Mouse (Mus musculus) ovary, postnatal 36 days (tissue): ENCODE results near the gene Nrros.

Experiments used
- DNase-seq: peaks from one replicate; pipeline ENCODE4 v3.0.0; 2022; ENCODE audit warnings: low spot score, mixed read lengths

The Nrros gene

GRCm38 (mm10) chr16:32163392-32163791 is 2.0 kb downstream of the Nrros start:
- DNase-seq = no peak

DNA sequence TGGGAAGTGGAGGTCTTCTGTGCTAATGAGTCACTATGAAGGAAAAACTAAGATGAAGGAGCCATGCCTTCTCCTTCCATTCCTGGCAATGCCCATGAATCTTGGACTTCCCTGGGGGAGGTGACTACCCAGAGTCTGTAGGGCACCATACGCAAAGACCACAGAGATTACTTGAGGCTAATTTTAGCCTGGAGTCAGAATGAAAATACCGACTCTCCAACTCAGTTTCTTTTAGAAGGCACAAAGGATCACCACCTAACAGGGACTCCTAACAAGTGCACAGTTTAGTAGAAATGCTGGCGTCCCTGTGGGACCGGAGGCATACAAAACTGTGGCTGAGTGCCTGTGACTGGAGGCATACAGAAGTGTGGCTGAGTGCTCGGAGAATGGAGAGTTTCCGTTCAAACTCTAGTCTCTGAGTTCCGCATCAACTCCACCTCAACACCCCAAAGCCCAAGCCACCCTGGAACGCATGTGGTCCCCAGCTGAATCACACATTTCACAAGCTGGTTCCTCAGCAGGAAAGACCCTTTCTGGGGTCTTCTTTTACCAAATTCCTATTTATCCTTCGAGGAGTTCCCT is 4.6 kb downstream of the Nrros start:
- DNase-seq = no peak

DNA sequence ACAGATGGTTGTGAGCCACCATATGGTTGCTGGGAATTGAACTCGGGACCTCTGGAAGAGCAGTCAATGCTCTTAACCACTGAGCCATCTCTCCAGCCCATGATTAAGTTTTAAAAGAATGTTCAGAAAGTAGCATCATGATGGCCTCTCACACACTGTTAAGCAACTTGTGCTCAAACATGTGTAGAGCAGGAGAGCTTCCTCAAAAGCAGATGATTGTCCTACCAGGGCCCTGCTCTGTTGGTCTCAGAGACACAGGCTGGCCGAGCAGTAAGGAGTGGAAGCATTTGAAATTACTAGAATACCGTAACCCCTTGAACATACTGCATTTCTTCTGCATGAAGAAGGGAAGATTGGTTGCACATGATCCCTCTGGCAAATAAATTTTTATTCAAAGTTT is 6.4 kb downstream of the Nrros start:
- DNase-seq = no peak

- no peak for DNase-seq
These were observed 8.0 kb downstream of the Nrros start for GRCm38 (mm10) chr16:32157369-32157768.

GRCm38 (mm10) chr16:32156719-32157118 is 8.7 kb downstream of the Nrros start:
- DNase-seq = no peak

DNA sequence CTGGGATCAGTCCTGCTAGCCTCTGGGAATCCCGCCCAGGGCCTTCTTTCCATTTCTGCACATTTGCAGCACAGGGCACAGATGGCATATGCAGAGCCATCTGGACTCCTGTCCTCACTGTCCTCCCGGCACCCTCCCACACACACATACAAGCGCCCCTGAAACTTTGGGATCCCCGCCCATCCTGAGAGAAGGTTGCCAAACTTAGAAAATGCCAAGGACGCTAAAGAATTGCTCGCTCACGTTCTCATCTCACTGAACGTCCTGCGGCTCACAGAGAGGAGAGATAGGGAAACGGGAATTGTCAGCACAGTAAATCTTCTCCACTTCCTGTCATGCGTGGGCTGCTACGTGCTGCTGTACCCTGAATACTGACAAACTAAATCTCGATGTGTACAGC is 11.0 kb downstream of the Nrros start:
- DNase-seq = peak; percentile 48

- DNase-seq = no peak
These were observed 11.4 kb downstream of the Nrros start for GRCm38 (mm10) chr16:32153976-32154375.

GRCm38 (mm10) chr16:32147589-32148207 is 17.7 kb downstream of the Nrros start:
- no peak for DNase-seq

DNA sequence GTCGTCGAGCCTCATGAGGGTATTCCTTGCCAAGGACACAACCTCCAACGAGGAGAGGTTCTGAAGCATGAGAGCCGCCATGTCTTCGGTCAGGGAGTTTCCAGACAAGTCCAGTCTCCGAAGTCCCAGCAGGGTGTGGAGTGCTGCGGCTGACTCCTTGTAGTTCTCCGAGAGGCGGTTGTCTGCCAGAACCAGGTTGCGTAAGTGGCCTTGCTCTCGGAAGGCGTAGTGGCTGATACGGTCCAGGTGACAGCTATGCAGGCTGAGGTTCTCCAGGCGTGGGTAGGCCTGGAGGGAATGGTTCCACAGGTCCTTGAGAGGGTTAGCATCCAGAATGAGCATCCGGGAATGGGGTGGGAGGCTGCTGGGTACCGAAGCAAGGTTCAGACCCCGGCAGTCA is 20.8 kb downstream of the Nrros start:
- no peak for DNase-seq

GRCm38 (mm10) chr16:32143766-32144165 is 21.6 kb downstream of the Nrros start:
- no peak for DNase-seq

GRCm38 (mm10) chr16:32138954-32139353 is 26.4 kb downstream of the Nrros start:
- no peak for DNase-seq

DNA sequence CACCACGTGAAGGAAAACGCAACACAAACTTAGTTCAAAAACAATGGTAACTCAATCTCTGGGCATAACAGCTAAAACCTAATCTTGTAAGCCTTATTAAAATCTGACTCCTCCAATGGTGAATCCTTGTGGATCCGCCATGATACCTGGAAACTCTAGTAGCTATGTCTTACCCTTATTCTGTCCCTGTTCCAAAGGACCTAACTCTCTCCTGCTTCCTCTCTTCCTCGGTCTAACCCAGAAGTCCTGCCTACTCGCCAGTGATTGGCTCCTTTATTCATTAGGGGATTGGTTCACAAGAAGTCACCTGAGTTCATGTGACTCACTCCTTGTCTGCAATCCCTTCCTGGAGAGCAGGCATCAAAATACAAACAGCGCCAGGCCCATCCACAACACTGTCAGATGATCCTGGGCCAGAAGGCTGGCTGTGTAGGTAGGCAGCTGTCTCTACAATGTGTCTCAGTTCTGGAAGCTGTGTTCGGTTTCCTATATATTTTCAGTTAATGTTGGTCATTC is 29.5 kb downstream of the Nrros start:
- DNase-seq = no peak

DNA sequence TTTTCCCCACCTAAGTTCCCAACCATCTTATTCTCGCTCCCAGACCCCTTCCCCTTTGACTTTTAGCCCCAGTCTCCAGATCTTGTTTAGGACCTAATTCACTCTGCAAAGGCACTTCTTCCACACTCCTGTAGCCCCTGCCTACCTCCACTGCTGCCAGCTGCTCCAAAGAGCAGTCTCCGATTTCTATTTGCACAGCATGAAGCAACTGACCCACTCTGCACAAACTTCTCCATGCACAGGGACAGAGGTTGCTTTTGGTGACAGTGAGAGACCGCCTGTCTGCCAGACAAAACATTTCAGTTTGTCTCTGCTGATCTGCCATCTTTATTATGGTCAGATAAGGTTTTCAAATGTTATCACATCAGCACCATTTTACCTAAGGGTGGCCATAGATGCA is 32.2 kb downstream of the Nrros start:
- no peak for DNase-seq

GRCm38 (mm10) chr16:32130190-32130826 is 35.1 kb downstream of the Nrros start:
- no peak for DNase-seq

DNA sequence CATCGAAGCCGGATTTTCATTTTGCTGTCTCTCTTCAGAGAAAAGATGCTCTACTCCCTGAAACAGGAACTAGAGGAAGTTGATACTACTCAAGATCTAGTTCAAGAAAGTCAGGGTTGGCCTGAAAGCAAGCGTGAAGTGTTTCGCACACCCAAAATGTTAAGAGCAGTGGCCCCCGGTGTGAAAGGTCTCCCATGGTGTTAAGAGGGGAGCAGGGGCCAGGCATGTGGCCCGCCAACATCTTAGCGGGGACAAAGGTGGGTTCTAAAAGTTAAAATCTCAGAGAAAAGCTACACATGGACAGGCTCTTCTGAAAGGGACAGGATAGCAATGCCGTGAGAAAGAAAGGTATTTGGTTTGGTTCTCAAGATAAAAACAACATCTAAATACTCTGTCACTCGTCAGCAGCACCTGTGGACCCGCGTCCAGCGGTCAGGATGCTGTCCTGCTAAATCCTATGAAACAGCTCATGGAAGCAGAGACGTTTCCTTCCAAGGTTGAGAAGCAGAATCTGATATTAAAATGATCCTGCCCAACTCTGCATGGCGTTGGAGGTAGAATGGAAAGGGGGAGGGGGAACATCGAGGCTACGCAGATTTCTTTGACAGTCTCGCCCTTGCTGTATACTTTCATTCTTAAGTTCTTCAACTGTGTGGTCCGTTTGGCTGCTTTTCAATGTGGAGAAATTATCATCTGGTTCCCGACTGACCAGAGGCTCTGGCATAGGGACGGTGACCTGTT is 35.8 kb downstream of the Nrros start:
- no peak for DNase-seq

DNA sequence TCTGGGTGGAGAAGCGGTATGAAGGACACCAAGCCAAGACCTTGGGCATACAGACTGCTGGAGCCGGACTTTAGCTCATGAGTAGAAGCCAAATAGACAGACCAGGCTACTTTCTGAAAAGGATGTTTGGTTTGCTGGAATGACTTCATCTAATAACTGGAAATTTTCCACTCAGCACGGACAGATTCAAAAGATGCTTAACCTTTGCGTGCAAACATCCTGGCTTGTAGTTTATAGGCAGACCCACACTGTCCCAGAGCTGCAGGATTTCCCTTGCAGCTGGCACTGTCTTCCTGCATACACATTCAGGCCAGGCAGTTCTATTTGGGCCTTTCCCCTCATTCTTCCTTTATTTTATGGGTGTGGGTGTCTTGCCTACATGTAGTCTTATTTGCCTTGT is 38.3 kb downstream of the Nrros start:
- DNase-seq = no peak

- no peak for DNase-seq
These were observed 40.0 kb downstream of the Nrros start for GRCm38 (mm10) chr16:32125364-32125763.

DNA sequence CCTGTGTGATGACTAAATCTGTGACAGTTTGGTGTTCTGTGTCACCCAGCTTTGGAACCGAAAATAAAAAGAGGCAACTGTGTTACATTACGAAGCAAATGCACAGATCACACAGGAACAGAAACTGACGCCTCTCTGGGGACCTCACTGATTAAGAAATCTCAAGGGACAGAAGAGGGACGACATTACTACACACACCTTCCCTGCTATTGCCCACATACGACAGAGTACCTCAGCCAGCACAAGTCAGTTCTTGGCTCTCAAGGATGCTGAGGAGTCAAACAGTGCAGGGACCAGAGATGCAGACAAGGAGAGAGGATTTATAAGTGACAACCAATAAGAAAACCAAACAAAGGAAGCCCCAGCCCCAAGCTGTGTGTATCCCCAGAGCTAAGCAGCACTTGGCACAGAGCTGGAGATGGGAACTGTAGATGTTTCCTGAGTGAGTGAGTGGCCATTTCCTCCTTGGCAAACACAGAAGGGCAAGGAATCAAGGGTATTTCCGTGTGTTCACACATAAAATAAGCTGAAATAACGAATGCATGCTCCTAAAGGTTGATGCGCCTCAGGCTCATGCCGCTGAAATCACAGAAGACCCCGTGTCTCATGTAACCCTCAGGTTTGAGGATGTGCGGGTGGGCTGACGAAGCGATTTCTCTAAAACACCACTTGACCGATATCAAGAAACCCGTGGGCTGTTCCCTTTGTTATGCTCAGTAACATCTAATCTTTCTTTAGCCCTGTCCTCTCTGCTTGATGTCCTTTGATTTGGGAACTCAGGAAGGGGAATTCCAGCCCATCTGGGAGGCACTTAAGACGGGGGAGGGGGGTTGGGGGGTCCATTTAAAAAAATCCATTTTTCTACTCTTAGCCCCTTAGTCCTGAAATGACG is 40.7 kb downstream of the Nrros start:
- DNase-seq = no peak

GRCm38 (mm10) chr16:32124020-32124419 is 41.4 kb downstream of the Nrros start:
- no peak for DNase-seq

DNA sequence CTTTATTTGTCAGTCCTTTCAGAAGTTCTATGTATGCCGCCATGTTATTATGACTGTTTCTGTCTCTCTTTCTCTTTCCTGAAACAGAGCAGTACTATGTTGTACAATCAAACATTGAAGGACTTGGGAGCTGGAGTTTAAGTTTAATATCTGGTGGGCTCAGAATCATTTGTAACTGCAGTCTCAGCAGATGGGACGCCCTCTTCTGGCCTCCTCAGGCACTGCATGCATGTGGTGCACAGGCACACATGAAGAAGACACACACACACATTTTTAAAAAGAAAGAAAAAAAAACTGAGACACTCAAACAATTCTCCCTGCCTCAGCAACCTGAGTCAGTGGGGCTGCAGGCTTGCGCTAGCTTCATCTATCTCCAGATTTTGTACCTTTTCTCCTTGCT is 44.9 kb downstream of the Nrros start:
- DNase-seq = no peak

DNA sequence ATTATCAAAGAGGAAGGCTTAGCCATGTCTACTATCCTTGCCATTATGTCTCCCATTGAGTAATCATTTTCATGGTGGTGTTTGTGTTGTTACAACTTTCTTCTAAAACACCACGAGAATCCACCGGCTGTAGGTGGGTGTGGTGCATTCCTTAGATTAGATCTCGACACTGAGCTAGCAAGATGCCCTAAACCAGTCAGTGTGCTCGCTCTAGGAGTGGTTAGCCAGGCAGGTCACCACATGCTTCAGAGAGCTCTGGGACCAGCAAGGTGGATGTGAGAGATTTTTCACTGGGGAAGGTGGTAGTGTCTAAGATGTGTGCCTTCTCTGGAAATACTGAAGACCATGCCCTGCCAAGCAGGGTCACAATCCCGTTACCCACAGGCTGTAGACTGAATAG is 49.2 kb downstream of the Nrros start:
- DNase-seq = no peak

- DNase-seq = no peak
These were observed 49.6 kb downstream of the Nrros start for GRCm38 (mm10) chr16:32115781-32116180.
